Mouse (Mus musculus) cerebellum, adult 2 months (tissue): ENCODE data around the gene Ctnna2. TPM values are rescaled to one million over a fixed set of nuclear protein-coding genes. Genes with fewer than 3 reads are reported as not detected.
A peak's percentile ranks its signal among the peaks of the same experiment; 100 is the strongest.

Experiments used
- DNase-seq, 2 experiments: peaks; one replicate each; pipeline ENCODE4 v3.0.0; 2021
- H3K27ac ChIP-seq: fragments of 200-500 bp; 2 replicates; pipeline ENCODE4 v1.5.1; 2012; ENCODE audit warnings: low read length, control low read depth, inconsistent platforms; ENCODE audit not compliant: insufficient read depth
- H3K27me3 ChIP-seq: fragments of 200-500 bp; 2 replicates; pipeline ENCODE4 v1.6.1; 2012; ENCODE audit warnings: inconsistent platforms, mild to moderate bottlenecking, low read length, moderate library complexity; ENCODE audit not compliant: control insufficient read depth, insufficient read depth
- H3K4me1 ChIP-seq: fragments of 200-500 bp; 2 replicates; pipeline ENCODE4 v1.6.1; 2011; ENCODE audit warnings: low read length; ENCODE audit not compliant: control insufficient read depth, insufficient read depth
- H3K4me3 ChIP-seq: fragments of 200-500 bp; replicated peaks from 2 replicates; pipeline ENCODE3; 2011; ENCODE audit warnings: mild to moderate bottlenecking, low read depth, low read length, control low read depth; ENCODE audit not compliant: insufficient read depth
- CTCF ChIP-seq: fragments of 200-500 bp; IDR thresholded peaks from 2 replicates; pipeline ENCODE4 v1.5.1; 2011; ENCODE audit warnings: low read depth, mild to moderate bottlenecking, control low read depth, low read length, moderate library complexity, borderline replicate concordance; ENCODE audit not compliant: insufficient read depth
- POLR2A ChIP-seq: fragments of 200-500 bp; IDR thresholded peaks from 2 replicates; pipeline ENCODE4 v1.6.1; 2011; ENCODE audit warnings: low read length, control low read depth, borderline replicate concordance; ENCODE audit not compliant: insufficient read depth
- WGBS: fragments of 180-500 bp; shearing (Covaris S2); methylation state at CpG from one replicate; pipeline ENCODE4 v1.1.7; 2018; 5-methylcytosine and 5-hydroxymethylcytosine counted together
- polyA plus RNA-seq: library from polyadenylated mRNA; depleted of rRNA; stranded (reverse); fragments of >200 nt; gene quantifications from 2 replicates; pipeline ENCODE4 v1.2.3, GENCODE M21; 2012

Ctnna2 gene
- polyA plus RNA-seq, 1 experiment, result 49.2 TPM

DNA sequence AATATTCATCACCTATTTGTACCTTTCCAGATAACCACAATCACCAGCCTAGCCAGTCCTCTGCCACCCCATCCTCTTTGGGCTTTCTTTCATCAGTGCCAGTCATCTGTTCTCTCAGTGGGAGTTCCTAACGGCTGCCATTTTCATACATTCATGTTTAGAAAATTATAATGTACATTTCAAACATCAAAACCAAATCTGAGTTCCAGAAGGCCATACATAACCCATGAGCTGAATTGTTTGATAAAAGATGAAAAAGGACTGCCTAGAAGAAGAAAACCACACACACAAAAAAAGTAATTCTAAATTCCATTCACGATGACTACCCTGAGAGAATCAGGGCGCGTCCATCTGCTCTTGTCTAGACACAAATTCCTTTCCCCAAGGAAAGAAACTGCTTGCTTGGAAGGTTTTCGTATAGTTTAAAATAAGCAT is 1014.5 kb downstream of the Ctnna2 start:
- 14% methylated on average over 5 of the region's 5 CpGs for WGBS
- H3K27ac ChIP-seq, result no peak overlapping the region
- DNase-seq, result peak; percentile 42 to 73
- peaks cover 3% of the 10 kb centered on the region; the same call in 1 of the 2 replicates for H3K4me1 ChIP-seq
- no peaks in the 10 kb centered on the region for H3K27me3 ChIP-seq
- TF ChIP-seq POLR2A (no peak), CTCF (no peak)
- no peak overlapping the region for H3K4me3 ChIP-seq

DNA sequence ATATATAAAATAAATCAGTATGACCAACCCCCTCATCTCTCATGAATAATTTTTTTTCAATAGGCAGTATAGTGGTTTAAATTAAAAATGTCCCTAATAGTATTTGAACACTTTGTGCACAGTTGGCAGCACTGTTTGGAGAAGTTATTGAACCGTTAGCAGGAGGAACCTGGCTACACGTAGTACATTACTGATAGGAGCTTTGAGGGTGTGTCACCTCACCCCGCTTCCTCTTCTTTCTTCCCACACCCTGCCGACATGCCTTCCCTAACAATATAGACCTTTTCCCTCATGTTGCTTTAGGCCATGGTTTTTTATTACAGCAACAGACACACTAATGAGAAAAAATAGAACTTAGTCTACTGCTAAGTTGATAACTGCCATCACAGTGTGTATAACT is 1071.4 kb downstream of the Ctnna2 start:
- Histone ChIP-seq H3K27ac (no peak overlapping the region), H3K4me1 (no peaks in the 10 kb centered on the region), H3K27me3 (no peaks in the 10 kb centered on the region), H3K4me3 (no peak overlapping the region)
- no peak for TF ChIP-seq CTCF
- no peak for TF ChIP-seq POLR2A
- WGBS, result 78% methylated on average over 4 of the region's 4 CpGs
- DNase-seq, result no peak

DNA sequence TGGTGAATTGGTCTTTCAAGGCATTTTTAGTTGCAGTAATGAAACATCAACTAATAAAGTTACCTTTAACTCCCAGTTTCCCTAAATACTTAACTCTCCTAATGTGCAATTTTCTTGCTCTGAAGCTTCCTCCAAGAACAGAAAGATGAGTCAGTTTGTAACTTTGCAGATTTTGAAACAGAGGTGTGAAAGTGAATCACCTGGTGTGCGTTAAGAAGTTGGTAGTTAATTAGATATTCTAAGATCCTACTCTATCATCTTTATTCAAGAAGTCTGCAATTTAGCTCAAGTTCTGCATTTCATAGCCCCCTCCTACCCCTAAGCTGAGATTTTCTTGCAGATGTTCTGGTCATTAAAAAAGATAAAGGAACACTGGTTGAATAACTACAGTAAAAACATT is 1082.3 kb downstream of the Ctnna2 start:
- no peak overlapping the region for H3K4me3 ChIP-seq
- no peak overlapping the region for H3K27ac ChIP-seq
- H3K27me3 ChIP-seq, result no peaks in the 10 kb centered on the region
- TF ChIP-seq CTCF, result no peak
- no peak for TF ChIP-seq POLR2A
- WGBS, result 90% methylated on average over 1 of the region's 1 CpGs
- DNase-seq, result no peak
- H3K4me1 ChIP-seq, result no peaks in the 10 kb centered on the region
